Mouse (Mus musculus): ENCODE results near the gene Fmr1.
"Not testable (repeated sequence)": the region's sequence is repeated elsewhere in the genome, so short reads cannot be mapped to it uniquely, and the experiment has no call there.

Fmr1 gene
- long read RNA-seq, experiment 1, full-length matches to known transcripts: 4 of 9 reads
- long read RNA-seq, experiment 1, partial matches to known transcripts: 3 of 9 reads
- long read RNA-seq, experiment 1, other reads (novel, unspliced or antisense): 2 of 9 reads
- long read RNA-seq, experiment 2, partial matches to known transcripts: 6 of 17 reads
- long read RNA-seq, experiment 2, other reads (novel, unspliced or antisense): 5 of 17 reads

DNA sequence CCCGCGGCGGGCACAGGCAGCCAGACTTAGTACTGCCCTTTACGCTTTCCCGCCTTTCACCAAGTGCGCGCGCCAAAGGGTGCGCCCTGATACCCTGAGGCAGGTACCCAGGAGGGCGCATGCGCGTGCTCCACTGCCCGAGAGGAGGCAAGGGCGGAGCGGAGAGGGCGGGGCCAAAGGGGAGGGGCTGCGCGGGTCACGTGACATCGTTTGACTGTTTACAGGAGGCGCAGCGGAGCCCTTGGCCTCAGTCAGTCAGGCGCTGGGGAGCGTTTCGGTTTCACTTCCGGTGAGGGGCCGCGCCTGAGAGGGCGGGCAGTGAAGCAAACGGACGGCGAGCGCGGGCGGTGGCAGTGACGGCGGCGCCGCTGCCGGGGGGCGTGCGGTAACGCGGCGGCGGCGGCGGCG is at the start of gene Fmr1:
TSS of gene Fmr1 (plus strand) at position 209 of the 408 bp plus-strand sequence.
- intact Hi-C loops (cut with DNase I): no loop called here

GRCm38 (mm10) chrX:68641603-68642002 is 36.7 kb upstream of the Fmr1 start:
- intact Hi-C loops (cut with DNase I): loop anchor here (5.0 kb wide), 1 partner anchor 49 kb away; no protein-coding TSS in a partner anchor

DNA sequence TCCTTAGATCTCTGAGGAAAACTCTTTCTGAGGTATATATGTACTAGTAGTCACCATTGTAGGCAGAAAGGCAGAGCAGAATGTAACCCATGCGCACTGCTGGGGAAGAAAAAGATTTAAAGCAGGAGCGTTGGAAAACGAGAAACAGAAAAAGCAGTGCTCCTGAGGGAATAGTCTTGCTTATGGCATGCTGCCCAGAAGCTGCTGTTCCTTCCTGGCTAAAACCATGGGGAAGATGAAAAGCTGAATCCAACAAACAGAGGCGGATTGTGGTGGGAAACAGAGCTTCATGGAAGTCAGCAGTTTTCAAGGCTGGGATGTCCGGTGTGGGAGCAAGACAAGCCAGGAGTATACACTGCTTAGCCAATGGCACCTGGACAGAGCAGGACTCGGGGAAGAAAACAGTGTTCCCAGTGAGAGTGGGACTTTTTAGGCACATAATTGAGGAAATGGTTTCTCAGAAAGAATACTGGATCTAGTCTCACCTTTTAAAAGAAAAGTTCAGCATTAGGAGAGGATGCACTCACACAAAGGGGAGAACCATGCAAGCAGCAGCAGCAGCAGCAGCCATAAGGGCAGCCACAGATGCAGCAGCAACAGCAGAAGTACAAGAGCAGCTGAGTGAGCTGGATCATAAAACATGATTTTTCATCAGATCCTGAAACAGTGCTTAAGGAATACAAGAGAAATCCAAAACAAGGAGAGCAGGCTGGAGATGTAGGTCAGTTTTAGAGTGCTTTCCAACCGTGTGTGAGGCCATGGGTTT is 33.0 kb upstream of the Fmr1 start:
- intact Hi-C loops (cut with DNase I): no loop called here

GRCm38 (mm10) chrX:68677508-68677907 is 833 bp upstream of the Fmr1 start:
- intact Hi-C loops (cut with DNase I): no loop called here

- intact Hi-C loops (cut with DNase I): no loop called here
These were observed 610 bp downstream of the Fmr1 start for GRCm38 (mm10) chrX:68678815-68679486.

DNA sequence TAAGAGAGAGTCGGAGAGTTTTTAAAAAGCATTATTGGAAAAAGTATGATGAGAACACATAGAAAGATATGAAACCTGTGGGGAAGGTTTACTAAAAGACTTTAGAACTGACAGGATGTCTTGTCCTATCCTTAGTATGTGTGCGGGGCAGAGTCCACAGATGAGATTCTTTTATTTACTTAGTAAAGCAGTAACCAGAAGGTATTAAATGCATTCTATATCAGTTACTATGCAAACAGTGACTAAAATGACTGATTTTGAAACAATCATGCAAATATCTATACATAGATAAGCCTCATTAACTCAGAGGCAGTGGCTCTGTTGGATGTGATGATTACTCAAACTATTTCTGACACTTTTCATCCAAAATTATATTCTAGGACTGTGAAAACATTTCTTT is 6.4 kb downstream of the Fmr1 start:
- intact Hi-C loops (cut with DNase I): no loop called here

GRCm38 (mm10) chrX:68691936-68692335 is 13.6 kb downstream of the Fmr1 start:
- intact Hi-C loops (cut with DNase I): not testable (repeated sequence)

- intact Hi-C loops (cut with DNase I): no loop called here
These were observed 58.6 kb downstream of the Fmr1 start for GRCm38 (mm10) chrX:68736902-68737301.

DNA sequence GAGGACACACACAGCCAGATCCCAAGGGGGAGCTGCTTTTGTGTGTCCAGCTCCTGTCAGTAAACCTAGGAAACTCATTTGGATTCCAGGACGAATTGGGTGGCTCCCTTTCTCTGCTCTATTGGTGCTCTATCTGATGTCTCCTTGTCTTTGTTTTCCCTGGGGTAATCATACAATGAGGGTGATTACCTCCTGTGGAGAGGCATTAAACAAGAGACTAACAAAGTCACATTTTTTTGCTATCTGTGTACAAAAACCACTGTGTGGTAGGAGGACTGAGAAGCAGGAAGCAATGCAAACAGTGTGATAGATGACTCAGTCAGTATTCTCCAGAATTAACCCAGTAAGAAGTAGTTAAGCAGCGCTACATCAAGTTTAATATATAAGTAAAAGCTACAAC is 61.7 kb downstream of the Fmr1 start:
- intact Hi-C loops (cut with DNase I): no loop called here

DNA sequence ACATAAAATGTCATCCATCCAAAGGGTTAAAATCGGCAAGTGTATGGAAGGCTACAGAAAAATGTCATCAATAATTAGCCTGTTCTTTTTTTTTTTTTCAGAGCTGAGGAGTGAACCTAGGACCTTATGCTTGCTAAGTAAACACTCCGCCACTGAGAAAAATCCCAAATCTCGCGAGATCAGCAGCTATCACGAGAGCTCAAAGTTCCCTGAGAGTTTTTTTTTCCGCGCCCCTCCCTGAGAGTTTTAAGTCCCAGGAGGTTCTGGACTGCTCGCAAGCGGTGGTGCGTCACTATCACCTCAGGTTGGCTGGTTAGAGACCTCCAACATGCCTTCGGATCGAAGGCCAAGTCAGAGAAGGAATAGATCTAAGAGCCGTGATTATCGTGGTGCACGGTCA is 83.3 kb downstream of the Fmr1 start, which contains the start of gene Fmr1nb:
TSS of gene Fmr1nb (plus strand) at position 234 of the 400 bp plus-strand sequence.
- intact Hi-C loops (cut with DNase I): no loop called here
